Mouse (Mus musculus): ENCODE measurements at regions not wholly inside any gene's neighbourhood (a gene's known extent, or its start where the extent isn't known, plus 50 kb on each side); places are given as distances from the start of the nearest gene placed in this dataset.

DNA sequence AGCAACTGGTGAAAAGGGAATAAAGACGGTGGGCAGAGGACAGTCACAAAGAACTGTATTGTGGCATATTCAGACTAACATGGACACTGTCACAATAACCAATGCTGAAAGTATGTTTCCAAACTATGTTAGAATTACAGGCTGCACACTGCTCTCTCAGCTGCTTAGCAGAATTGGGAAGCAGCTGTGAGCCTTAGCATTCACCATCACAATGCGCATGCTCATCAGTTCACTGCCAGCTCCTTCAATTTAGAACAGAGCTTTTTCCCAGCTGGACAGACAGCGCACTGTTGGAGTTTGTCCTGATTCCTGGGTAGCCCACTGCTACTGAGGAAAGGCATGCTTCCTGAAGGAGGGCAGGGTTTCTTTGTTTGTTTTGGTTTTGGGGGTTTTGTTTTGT, 2735.2 kb upstream of the Gm6569 start:
- in situ Hi-C loops (cut with MboI; ENCODE audit: low pct_ligation_motif_present, low pct_unique_long_range_greater_than_20kb, low sequenced_read_pairs): no loop called here
- dilution Hi-C loops (cut with MboI; ENCODE audit: extremely low pct_ligation_motif_present, extremely low pct_unique_long_range_greater_than_20kb, low sequenced_read_pairs): no loop called here

DNA sequence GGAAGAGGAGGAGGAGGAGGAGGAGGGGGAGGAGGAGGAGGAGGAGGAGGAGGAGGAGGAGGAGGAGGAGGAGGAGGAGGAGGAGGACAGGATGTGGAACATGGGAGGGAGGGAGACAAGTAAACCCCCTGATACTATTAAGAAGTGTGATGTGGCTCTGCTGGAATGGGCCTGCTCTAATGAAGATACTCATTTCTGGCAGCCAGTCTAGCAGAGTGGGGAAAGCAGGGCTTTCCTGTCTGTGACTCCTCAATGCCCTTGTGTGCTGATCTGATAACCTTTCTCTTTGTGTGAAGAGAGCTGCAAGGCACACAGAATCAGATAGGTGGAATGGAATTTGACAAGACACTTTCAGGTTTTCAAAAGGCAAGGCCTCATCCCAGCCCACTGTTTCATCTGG, 2704.6 kb upstream of the Gm6569 start:
- peaks cover 22% of the 10 kb centered on the region for H3K9me3 ChIP-seq (replicated peaks; ENCODE audit: low read length)
- H3K4me1 ChIP-seq (ENCODE audit: control insufficient read depth in 1 of 2, insufficient read depth in 2 of 2): no peaks in the 10 kb centered on the region
- H3K9ac ChIP-seq (ENCODE audit: insufficient read depth, low read depth): no peak overlapping the region
- TF ChIP-seq TCF12 (IDR thresholded peaks at IDR 0.05; ENCODE audit: low read depth, low read length): no peak
- no peak for TF ChIP-seq ELF1 (IDR thresholded peaks at IDR 0.05; ENCODE audit: low read depth, low read length)
- TF ChIP-seq UBTF (IDR thresholded peaks at IDR 0.05; ENCODE audit: low read depth, low read length): no peak
- TF ChIP-seq MYC (IDR thresholded peaks at IDR 0.05; ENCODE audit: low read depth, low read length): no peak
- TF ChIP-seq RAD21 (IDR thresholded peaks at IDR 0.05; ENCODE audit: low read depth, low read length): no peak
- no peak for TF ChIP-seq CTCF (conservative IDR thresholded peaks at IDR 0.05 in 1 of 2, IDR thresholded peaks at IDR 0.05 in 1 of 2; ENCODE audit: low read depth in 2 of 2, low read length in 2 of 2)
- no peak for TF ChIP-seq RCOR1 (conservative IDR thresholded peaks at IDR 0.05; ENCODE audit: low read depth, low read length)
- no peak for TF ChIP-seq JUND (conservative IDR thresholded peaks at IDR 0.05; ENCODE audit: low read depth, low read length)
- TF ChIP-seq ETS1 (conservative IDR thresholded peaks at IDR 0.05; ENCODE audit: low read depth, low read length): no peak
- no peak for TF ChIP-seq ZNF384 (IDR thresholded peaks at IDR 0.05; ENCODE audit: low read depth, low read length)
- no peak for TF ChIP-seq CHD2 (IDR thresholded peaks at IDR 0.05; ENCODE audit: low read length)
- TF ChIP-seq BHLHE40 (IDR thresholded peaks at IDR 0.05; ENCODE audit: low read depth, low read length): no peak
- TF ChIP-seq JUN (IDR thresholded peaks at IDR 0.05; ENCODE audit: insufficient read depth, low read depth, low read length): no peak
- TF ChIP-seq NELFE (IDR thresholded peaks at IDR 0.05; ENCODE audit: low read depth, low read length): no peak
- TF ChIP-seq IRF4 (IDR thresholded peaks at IDR 0.05; ENCODE audit: low read depth, low read length): no peak
- DNase-seq (ENCODE audit: extremely low read depth): no peak
- in situ Hi-C loops (cut with MboI; ENCODE audit: low pct_ligation_motif_present, low pct_unique_long_range_greater_than_20kb, low sequenced_read_pairs): no loop called here
- no peaks in the 10 kb centered on the region for H3K79me2 ChIP-seq (replicated peaks; ENCODE audit: control insufficient read depth, extremely low read depth, insufficient read depth, poor library complexity, severe bottlenecking)
- no peak overlapping the region for H3K4me2 ChIP-seq (ENCODE audit: insufficient read depth, low read depth, poor library complexity, severe bottlenecking)
- no peaks in the 10 kb centered on the region for H3K27me3 ChIP-seq (replicated peaks)
- dilution Hi-C loops (cut with MboI; ENCODE audit: extremely low pct_ligation_motif_present, extremely low pct_unique_long_range_greater_than_20kb, low sequenced_read_pairs): no loop called here
- no peaks in the 10 kb centered on the region for H3K36me3 ChIP-seq (replicated peaks in 1 of 2; ENCODE audit: control insufficient read depth in 1 of 2, insufficient read depth in 1 of 2, low read length in 1 of 2)
- H3K27ac ChIP-seq (ENCODE audit: insufficient read depth, low read depth): no peak overlapping the region
- H3K4me3 ChIP-seq (replicated peaks in 1 of 3; ENCODE audit: low read depth in 2 of 3, low read length in 2 of 3, poor library complexity in 1 of 3): no peak overlapping the region

More for the DNA sequence above, 2735.2 kb upstream of the Gm6569 start:
- H3K9ac ChIP-seq (ENCODE audit: insufficient read depth, low read depth): no peak overlapping the region
- H3K27ac ChIP-seq (ENCODE audit: insufficient read depth, low read depth): no peak overlapping the region
- no peak overlapping the region for H3K4me3 ChIP-seq (replicated peaks in 1 of 3; ENCODE audit: low read depth in 2 of 3, low read length in 2 of 3, poor library complexity in 1 of 3)
- no peaks in the 10 kb centered on the region for H3K36me3 ChIP-seq (replicated peaks in 1 of 2; ENCODE audit: control insufficient read depth in 1 of 2, insufficient read depth in 1 of 2, low read length in 1 of 2)
- no peaks in the 10 kb centered on the region for H3K79me2 ChIP-seq (replicated peaks; ENCODE audit: control insufficient read depth, extremely low read depth, insufficient read depth, poor library complexity, severe bottlenecking)
- H3K9me3 ChIP-seq (replicated peaks; ENCODE audit: low read length): peaks cover 33% of the 10 kb centered on the region
- DNase-seq (ENCODE audit: extremely low read depth): no peak
- TF ChIP-seq ETS1 (conservative IDR thresholded peaks at IDR 0.05; ENCODE audit: low read depth, low read length) (no peak), PAX5 (IDR thresholded peaks at IDR 0.05; ENCODE audit: low read length) (no peak), ZKSCAN1 (IDR thresholded peaks at IDR 0.05; ENCODE audit: borderline replicate concordance, low read depth, low read length) (no peak), JUND (conservative IDR thresholded peaks at IDR 0.05; ENCODE audit: low read depth, low read length) (no peak), POLR2AphosphoS2 (IDR thresholded peaks at IDR 0.05; ENCODE audit: low read depth, low read length) (no peak), UBTF (IDR thresholded peaks at IDR 0.05; ENCODE audit: low read depth, low read length) (no peak), USF1 (IDR thresholded peaks at IDR 0.05; ENCODE audit: low read depth, low read length) (no peak), MYC (IDR thresholded peaks at IDR 0.05; ENCODE audit: low read depth, low read length) (no peak), ELF1 (IDR thresholded peaks at IDR 0.05; ENCODE audit: low read depth, low read length) (no peak), E2F4 (IDR thresholded peaks at IDR 0.05; ENCODE audit: insufficient replicate concordance, low read depth, low read length) (no peak), JUN (IDR thresholded peaks at IDR 0.05; ENCODE audit: insufficient read depth, low read depth, low read length) (no peak), POLR2A (IDR thresholded peaks at IDR 0.05; ENCODE audit: low read depth, low read length) (no peak), RCOR1 (conservative IDR thresholded peaks at IDR 0.05; ENCODE audit: low read depth, low read length) (no peak), MXI1 (IDR thresholded peaks at IDR 0.05; ENCODE audit: low read depth, low read length) (no peak)
- H3K4me1 ChIP-seq (ENCODE audit: control insufficient read depth in 1 of 2, insufficient read depth in 2 of 2): no peaks in the 10 kb centered on the region
- no peak overlapping the region for H3K4me2 ChIP-seq (ENCODE audit: insufficient read depth, low read depth, poor library complexity, severe bottlenecking)
- no peaks in the 10 kb centered on the region for H3K27me3 ChIP-seq (replicated peaks)
